Mouse (Mus musculus) mouse embryonic stem cell (cell line): ENCODE data around the gene Gm20388.

ENCODE experiments used
- in situ Hi-C, 2 experiments: fragments of 300-500 bp; cut with MboI; formaldehyde crosslinking; loops; 1 replicate in 1 of 2; 3 replicates in 1 of 2; pipeline ENCODE4 v1.14.3; 2019 to 2020; ENCODE audit warnings: low sequenced_read_pairs in 2 of 2, low pct_unique_long_range_greater_than_20kb in 1 of 2, mixed read lengths in 1 of 2; ENCODE audit not compliant: unreplicated experiment in 1 of 2

The Gm20388 gene

GRCm38 (mm10) chr8:124279690-124279985, 4369.0 kb downstream of the Gm20388 start:
- in situ Hi-C loops, result no loop called here

- in situ Hi-C loops, result no loop called here
These were observed 4371.3 kb downstream of the Gm20388 start for GRCm38 (mm10) chr8:124281700-124282541.

GRCm38 (mm10) chr8:124282878-124283630, 4372.4 kb downstream of the Gm20388 start:
- in situ Hi-C loops, result no loop called here

- in situ Hi-C loops, result no loop called here
These were observed 4373.1 kb downstream of the Gm20388 start for GRCm38 (mm10) chr8:124283644-124284332.

- in situ Hi-C loops, result no loop called here
These were observed 4373.7 kb downstream of the Gm20388 start for GRCm38 (mm10) chr8:124284333-124284711.

GRCm38 (mm10) chr8:124284984-124285576, 4374.4 kb downstream of the Gm20388 start:
- in situ Hi-C loops, result no loop called here

GRCm38 (mm10) chr8:124286461-124287124, 4376.0 kb downstream of the Gm20388 start:
- in situ Hi-C loops, result no loop called here

GRCm38 (mm10) chr8:124288215-124288864, 4377.7 kb downstream of the Gm20388 start:
- in situ Hi-C loops, result no loop called here

GRCm38 (mm10) chr8:124289481-124290050, 4378.9 kb downstream of the Gm20388 start:
- in situ Hi-C loops, result no loop called here

- in situ Hi-C loops, result no loop called here
These were observed 4380.5 kb downstream of the Gm20388 start for GRCm38 (mm10) chr8:124290911-124291691.

- in situ Hi-C loops, result no loop called here
These were observed 4381.1 kb downstream of the Gm20388 start for GRCm38 (mm10) chr8:124291693-124292092.

- in situ Hi-C loops, result no loop called here
These were observed 4382.3 kb downstream of the Gm20388 start for GRCm38 (mm10) chr8:124292965-124293364.

- in situ Hi-C loops, result no loop called here
These were observed 4383.8 kb downstream of the Gm20388 start for GRCm38 (mm10) chr8:124294425-124294824.

GRCm38 (mm10) chr8:124294900-124295299, 4384.3 kb downstream of the Gm20388 start:
- in situ Hi-C loops, result no loop called here

GRCm38 (mm10) chr8:124295357-124295756, 4384.7 kb downstream of the Gm20388 start:
- in situ Hi-C loops, result no loop called here

- in situ Hi-C loops, result no loop called here
These were observed 4390.9 kb downstream of the Gm20388 start for GRCm38 (mm10) chr8:124301512-124301911.

- in situ Hi-C loops, result no loop called here
These were observed 4391.4 kb downstream of the Gm20388 start for GRCm38 (mm10) chr8:124301935-124302555.
